Mouse (Mus musculus) C2C12 (cell line): Measurements from ENCODE around the gene Slc40a1.

ENCODE experiments used
- CEBPB ChIP-seq: IDR thresholded peaks from one replicate; pipeline ENCODE4 v1.6.1; 2011; ENCODE audit warnings: low read depth, mild to moderate bottlenecking, control low read depth, moderate library complexity
- CTCF ChIP-seq: IDR thresholded peaks from one replicate; pipeline ENCODE4 v1.5.1; 2011; ENCODE audit not compliant: control insufficient read depth, insufficient read depth, insufficient read length
- MAX ChIP-seq: IDR thresholded peaks from one replicate; pipeline ENCODE4 v1.6.1; 2011; ENCODE audit warnings: mild to moderate bottlenecking, control low read depth
- MYOG ChIP-seq: IDR thresholded peaks from one replicate; pipeline ENCODE4 v1.6.1; 2011; ENCODE audit not compliant: control insufficient read depth, insufficient read length; ENCODE audit errors: extremely low read depth

- TF ChIP-seq CTCF: no peak
- TF ChIP-seq MYOG: no peak
- no peak for TF ChIP-seq MAX
- TF ChIP-seq CEBPB: no peak
Measured at GRCm38 (mm10) chr1:45971314-45971713, 45.0 kb upstream of the Slc40a1 start.
